Mouse (Mus musculus) Patski (cell line): ENCODE measurements around the gene Letmd1. TPM values are rescaled to one million over a fixed set of nuclear protein-coding genes. Genes with fewer than 3 reads are reported as not detected.
"Not testable (repeated sequence)": the region's sequence is repeated elsewhere in the genome, so short reads cannot be mapped to it uniquely, and the experiment has no call there.

Experiments
- ATAC-seq: fragments of 100-300 bp; one replicate; pipeline ENCODE4 v1.8.0; 2021
- CTCF ChIA-PET: fragments of 350-600 bp; sonication (Branson Sonifier 250); formaldehyde crosslinking; loops from one replicate; lab custom pipeline; 2022; ENCODE audit warnings: inconsistent platforms; lab: Charles Lee
- POLR2A ChIA-PET: fragments of 350-600 bp; sonication (Branson Sonifier 250); formaldehyde crosslinking; loops from one replicate; lab custom pipeline; 2022; ENCODE audit warnings: antibody characterized with exemption, inconsistent platforms; lab: Charles Lee
- DNase-seq: peaks from one replicate; pipeline ENCODE4 v3.0.0-alpha.2; 2011; ENCODE audit warnings: low read depth, low spot score
- H3K27me3 ChIP-seq: fragments of 371-371 bp; one replicate; pipeline ENCODE4 v1.5.1; 2021
- CTCF ChIP-seq: fragments of 100-300 bp; IDR thresholded peaks from one replicate; pipeline ENCODE4 v1.5.1; 2021
- in situ Hi-C: fragments of 300-500 bp; cut with MboI; formaldehyde crosslinking; loops from 3 replicates; pipeline ENCODE4 v1.11.1; 2018; ENCODE audit warnings: low pct_unique_long_range_greater_than_20kb, mixed read lengths
- polyA plus RNA-seq: library from polyadenylated mRNA; unstranded; gene quantifications from one replicate; pipeline ENCODE4 v1.2.3, GENCODE M21; 2021

Letmd1 gene
- polyA plus RNA-seq, 1 experiment from 2014 or later, result 52.3 TPM

DNA sequence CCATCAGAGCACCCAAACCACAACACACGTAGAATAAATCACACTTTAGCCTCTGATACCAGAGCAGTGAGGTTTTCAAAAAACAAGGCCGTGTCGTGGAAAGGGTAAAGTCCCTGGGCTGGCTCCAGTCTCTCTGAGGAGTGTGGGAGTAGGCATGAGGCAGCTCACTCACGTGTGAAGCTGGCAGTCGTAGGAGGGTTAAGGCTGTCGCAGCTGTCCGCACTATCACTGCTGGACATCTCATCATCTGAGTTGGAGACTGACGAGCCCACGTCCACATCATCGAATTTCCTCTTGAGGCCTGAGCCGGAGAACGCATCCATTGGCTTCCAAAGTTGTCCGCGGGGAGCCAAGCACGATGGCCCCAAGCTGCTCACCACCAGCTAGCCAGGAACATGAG, 20.4 kb downstream of the Letmd1 start:
- no peak for ATAC-seq
- CTCF ChIA-PET, result no interaction called here

DNA sequence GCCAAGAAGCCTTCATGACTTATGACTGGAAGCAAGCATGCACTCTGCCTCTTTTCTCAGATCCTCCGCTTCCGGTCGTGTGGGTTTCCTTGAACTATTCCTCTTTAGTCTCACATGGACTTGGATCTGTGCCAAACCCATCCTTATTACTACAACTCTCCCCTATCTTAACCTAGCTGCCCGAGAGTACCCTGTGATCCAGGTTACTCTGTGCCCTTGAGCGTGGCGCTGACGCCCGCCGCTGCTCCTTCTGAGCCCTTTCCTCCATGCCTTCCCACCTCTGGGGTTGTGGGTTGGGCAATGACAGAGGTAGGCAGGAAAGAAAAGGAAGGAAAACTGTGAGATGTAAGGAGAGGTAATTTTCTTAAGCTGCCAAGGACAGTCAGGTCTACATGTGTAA, 23.1 kb downstream of the Letmd1 start:
- H3K27me3 ChIP-seq, result no peaks in the 10 kb centered on the region
- CTCF ChIA-PET, result interaction anchor here (0.8 to 1.3 kb wide), 2 partner anchors 11 to 34 kb away, joined by 3 to 4 read pairs; no protein-coding TSS in a partner anchor
- POLR2A ChIA-PET, result no interaction called here
- ATAC-seq, result no peak
- TF ChIP-seq CTCF, result no peak
- in situ Hi-C loops, result no loop called here
- DNase-seq, result no peak

More for the DNA sequence above, 20.4 kb downstream of the Letmd1 start:
- DNase-seq, result no peak
- in situ Hi-C loops, result no loop called here
- no peak for TF ChIP-seq CTCF
- POLR2A ChIA-PET, result no interaction called here
- H3K27me3 ChIP-seq, result no peaks in the 10 kb centered on the region

DNA sequence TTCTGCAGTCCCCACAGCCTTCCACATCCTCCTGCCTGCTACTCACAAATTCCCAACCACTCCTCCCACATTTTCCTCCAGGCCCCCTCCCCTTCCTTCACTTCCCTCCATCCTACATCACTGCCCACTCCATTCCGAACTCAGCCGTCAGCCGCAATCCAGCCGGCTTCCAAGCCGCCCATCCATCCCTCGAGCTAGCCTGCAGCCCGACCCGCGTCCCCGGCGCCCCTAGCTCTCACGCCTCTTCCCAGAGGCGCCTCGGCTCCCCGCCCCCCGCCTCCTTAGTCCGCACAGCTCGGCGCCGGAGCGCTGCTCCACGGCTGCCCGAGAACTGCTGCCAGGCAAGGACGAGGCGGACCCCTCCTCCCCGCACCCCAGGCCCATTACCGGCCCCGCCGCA, 25.8 kb downstream of the Letmd1 start:
- DNase-seq, result no peak
- CTCF ChIA-PET, result no interaction called here

DNA sequence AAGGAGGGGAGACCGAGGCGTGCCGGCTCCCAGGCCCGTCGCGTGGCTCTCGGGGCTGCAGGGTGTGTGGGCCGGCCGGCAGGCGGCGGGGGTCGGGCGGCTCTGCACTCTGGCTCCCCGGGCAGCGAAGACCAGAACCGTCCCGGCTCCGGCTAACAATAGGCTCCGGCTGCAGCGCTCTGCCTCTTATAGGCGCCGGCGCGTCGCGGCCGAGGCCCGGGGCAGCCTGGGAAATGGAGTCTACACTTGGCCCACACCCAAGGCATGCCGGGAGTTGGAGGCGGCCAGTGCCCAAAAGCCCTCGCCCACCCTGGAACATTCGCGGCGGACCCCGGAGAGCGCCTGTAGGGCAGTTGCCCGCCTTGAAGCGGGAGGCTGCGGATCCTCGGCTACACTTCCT, 26.3 kb downstream of the Letmd1 start, which contains the start of gene Csrnp2:
Gene Csrnp2, minus strand, starts transcription at position 387 of the 400 bp plus-strand sequence.
- ChIA-PET POLR2A (interaction anchor here (0.6 to 1.3 kb wide), 4 partner anchors 10 to 30 kb away, joined by 3 to 5 read pairs (median 4); partner anchors contain the start of gene Letmd1), CTCF (no interaction called here)
- no peak for DNase-seq
- peak; percentile 79 for ATAC-seq
- H3K27me3 ChIP-seq, result no peaks in the 10 kb centered on the region
- no peak for TF ChIP-seq CTCF
- in situ Hi-C loops, result no loop called here

More for the DNA sequence above, 25.8 kb downstream of the Letmd1 start:
- in situ Hi-C loops, result no loop called here
- H3K27me3 ChIP-seq, result no peaks in the 10 kb centered on the region
- POLR2A ChIA-PET, result interaction anchor here (0.6 to 1.5 kb wide), 5 partner anchors 10 to 30 kb away, joined by 3 to 5 read pairs (median 4); partner anchors contain the start of gene Letmd1
- TF ChIP-seq CTCF, result no peak
- ATAC-seq, result peak; percentile 13

DNA sequence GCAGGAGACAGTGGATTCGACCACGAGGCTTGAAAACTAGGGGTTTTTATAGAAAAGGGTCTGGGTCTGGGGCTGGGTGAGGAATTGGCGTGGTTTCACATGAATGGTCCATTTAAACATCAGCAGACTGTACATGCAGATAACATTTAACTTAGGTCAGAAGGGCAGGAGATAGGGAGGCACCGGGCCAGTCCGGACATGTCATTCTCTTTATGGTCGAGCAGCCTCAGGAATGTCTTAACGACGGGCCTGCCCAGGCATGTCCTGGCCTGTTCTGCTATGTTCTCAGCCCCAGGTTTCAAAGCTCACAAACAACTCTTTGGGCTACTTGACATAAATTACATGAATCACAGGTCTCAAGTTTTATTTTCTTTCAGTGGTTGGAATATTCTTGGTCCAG, 30.7 kb downstream of the Letmd1 start:
- H3K27me3 ChIP-seq, POLR2A ChIA-PET, ATAC-seq, CTCF ChIA-PET, in situ Hi-C loops, DNase-seq: not testable (repeated sequence)

DNA sequence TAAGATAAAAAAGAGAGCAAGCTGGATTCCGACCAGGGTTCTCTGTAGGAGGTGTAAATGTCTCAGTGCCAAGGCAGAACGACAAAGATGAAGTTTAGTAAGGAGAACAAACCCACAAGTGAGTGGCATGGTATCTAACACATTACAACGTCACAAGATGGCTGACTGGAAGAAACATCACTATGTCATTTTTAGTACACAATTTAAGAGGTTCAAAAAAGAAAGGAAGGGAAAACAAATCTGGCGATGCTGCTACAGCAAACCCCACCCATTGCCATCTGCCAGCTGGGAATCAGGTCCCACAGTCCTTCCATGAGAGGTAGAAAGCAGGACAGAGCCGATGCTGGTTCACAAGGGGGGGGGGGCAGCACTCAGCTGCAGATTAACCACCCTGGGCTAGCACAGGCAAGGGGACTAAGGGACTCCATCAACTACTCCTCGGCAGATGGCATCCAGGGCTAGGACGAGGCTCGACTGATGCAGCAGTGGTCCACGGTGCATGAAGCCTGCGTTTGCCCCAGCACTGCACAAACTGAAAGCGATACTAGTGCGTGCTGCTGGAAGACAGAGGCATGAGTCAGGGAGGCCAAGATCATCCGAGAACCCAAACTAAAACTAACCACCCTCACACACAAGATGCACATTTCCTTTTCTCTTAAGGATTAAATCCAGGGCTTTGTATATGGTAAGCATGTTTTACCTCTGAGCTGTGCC, 39.8 kb downstream of the Letmd1 start:
- no peaks in the 10 kb centered on the region for H3K27me3 ChIP-seq
- CTCF ChIA-PET, result no interaction called here
- no peak for TF ChIP-seq CTCF
- POLR2A ChIA-PET, result no interaction called here
- no peak for DNase-seq
- in situ Hi-C loops, result no loop called here
- ATAC-seq, result no peak

DNA sequence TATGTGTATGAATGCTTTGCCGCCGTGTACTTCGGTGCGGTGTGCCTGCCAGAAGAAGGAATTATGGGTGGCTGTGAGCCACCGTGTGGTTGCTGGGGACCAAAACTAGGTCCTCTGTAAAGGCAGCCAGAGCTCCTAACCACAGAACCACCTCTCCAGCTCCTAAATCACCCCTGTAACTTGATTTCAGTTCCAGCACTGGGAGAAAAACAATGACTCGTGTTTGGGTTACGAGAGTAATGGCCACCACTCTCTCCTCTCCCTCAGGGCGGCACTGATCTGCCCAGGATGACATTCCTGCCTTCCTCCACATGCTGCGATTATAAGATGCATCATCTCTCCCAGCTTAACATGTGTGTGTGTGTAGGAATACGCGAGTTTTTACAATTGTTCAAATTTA, 41.2 kb downstream of the Letmd1 start:
- in situ Hi-C loops, result no loop called here
- TF ChIP-seq CTCF, result no peak
- CTCF ChIA-PET, result no interaction called here
- H3K27me3 ChIP-seq, result no peaks in the 10 kb centered on the region
- ATAC-seq (no peak), DNase-seq (no peak)
- POLR2A ChIA-PET, result interaction anchor here (0.6 kb wide), 1 partner anchor 960 kb away, joined by 7 read pairs; no protein-coding TSS in a partner anchor

DNA sequence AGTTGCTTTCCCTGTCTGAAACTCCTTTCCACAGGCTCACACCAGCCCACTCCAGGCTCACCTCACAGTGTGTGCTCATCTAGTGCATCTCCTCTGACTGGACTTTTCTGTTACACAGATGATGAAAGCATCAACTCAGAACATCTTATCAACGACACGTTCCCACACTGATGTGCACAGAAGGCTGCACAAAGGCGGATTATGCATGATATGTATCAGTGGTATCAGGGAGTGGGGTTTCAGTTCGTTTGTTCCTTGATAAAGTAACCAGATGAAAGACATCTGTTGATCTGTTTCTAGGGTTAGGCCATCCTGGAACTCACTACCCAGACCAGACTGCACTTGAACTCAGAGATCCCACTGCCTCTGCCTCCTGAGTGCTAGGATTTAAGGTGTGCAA, 44.6 kb downstream of the Letmd1 start:
- in situ Hi-C loops, result no loop called here
- no peak for TF ChIP-seq CTCF
- ChIA-PET POLR2A (no interaction called here), CTCF (interaction anchor here (1.2 kb wide), 1 partner anchor 11 kb away, joined by 4 read pairs; no protein-coding TSS in a partner anchor)
- no peaks in the 10 kb centered on the region for H3K27me3 ChIP-seq
- DNase-seq, result no peak
- no peak for ATAC-seq

DNA sequence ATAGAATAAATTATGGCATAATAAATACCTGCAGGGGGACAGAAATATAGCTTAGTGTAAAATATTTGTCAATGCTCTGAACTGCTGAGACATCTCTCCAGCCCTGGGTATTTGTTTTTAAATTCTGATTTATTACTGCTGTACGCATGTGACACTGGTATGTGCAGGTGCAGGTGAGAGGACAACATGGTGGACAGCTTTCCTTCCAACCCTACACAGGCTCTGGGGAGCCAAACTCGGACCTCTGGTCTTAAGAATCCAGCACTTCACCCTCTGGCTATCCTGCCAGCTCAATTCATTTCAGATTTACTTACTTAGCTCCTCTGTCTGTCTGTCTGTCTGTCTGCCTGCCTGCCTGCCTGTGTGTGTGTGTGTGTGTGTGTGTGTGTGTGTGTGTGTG, 46.3 kb downstream of the Letmd1 start:
- in situ Hi-C loops, result no loop called here

DNA sequence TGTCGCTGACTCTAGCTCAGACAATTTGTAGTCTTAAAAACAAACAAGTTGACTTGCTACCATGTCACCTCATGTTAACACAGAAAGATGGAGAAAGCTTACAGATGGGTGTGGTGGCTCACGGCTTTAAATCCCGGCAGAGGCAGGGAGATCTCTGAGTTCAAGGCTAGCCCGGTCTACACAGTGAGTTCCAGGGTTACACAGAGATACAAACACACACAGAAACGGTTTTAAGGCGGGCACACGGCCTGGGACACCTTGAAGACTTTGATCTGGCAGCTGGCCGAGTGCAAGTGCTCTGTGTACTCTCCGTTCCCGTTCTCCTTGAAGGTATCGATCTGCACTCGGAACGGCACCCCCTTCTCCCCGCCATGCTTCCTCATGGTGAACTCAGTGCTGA, 51.5 kb downstream of the Letmd1 start:
- DNase-seq (no peak), ATAC-seq (no peak)
- POLR2A ChIA-PET, result no interaction called here
- in situ Hi-C loops, result no loop called here
- no peak for TF ChIP-seq CTCF
- H3K27me3 ChIP-seq, result no peaks in the 10 kb centered on the region
- CTCF ChIA-PET, result interaction anchor here (1.0 to 1.5 kb wide), 4 partner anchors 8 to 56 kb away, joined by 3 to 5 read pairs (median 4); no protein-coding TSS in a partner anchor

More for the DNA sequence above, 46.3 kb downstream of the Letmd1 start:
- DNase-seq, result no peak
- no peak for ATAC-seq
- no peaks in the 10 kb centered on the region for H3K27me3 ChIP-seq
- no peak for TF ChIP-seq CTCF
- POLR2A ChIA-PET, result interaction anchor here (0.6 kb wide), 1 partner anchor 76 kb away, joined by 6 read pairs; no protein-coding TSS in a partner anchor
- CTCF ChIA-PET, result no interaction called here

DNA sequence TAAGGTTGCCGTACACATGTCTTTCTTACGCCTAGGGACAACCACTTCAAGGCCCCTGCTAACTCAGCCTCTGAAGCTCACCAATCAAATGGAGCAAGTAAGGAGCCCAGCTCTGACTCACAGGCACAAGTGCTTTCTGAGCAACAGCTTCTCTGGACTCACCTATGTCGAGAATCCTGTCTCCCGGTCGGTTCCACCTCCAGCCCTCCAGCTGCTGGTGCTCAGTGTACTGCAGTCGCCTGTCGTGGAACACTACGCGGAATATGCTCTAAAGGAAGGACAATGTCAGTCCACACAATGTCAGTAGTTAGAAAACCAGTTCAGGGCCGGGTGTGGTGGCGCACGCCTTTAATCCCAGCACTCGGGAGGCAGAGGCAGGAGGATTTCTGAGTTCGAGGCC, 56.6 kb downstream of the Letmd1 start:
- CTCF ChIA-PET, result interaction anchor here (1.2 kb wide), 1 partner anchor 57 kb away, joined by 3 read pairs; no protein-coding TSS in a partner anchor
- ATAC-seq, result no peak
- no peak for DNase-seq
- TF ChIP-seq CTCF, result no peak
- no peaks in the 10 kb centered on the region for H3K27me3 ChIP-seq
- in situ Hi-C loops, result no loop called here
- POLR2A ChIA-PET, result interaction anchor here (0.6 kb wide), 1 partner anchor 78 kb away, joined by 3 read pairs; no protein-coding TSS in a partner anchor
